Mouse (Mus musculus): ENCODE measurements around the gene Spaca5.

GRCm38 (mm10) chrX:21062544-21062890, 5.7 kb upstream of the Spaca5 start:
- TF ChIP-seq CTCF (IDR thresholded peaks at IDR 0.05; ENCODE audit: low read depth) (no peak), EP300 (IDR thresholded peaks at IDR 0.05; ENCODE audit: low read depth) (no peak)

All from liver, embryonic 14.5 days (tissue).